Mouse (Mus musculus): ENCODE measurements around the gene Esr1. TPM values are rescaled to one million over a fixed set of nuclear protein-coding genes. Genes with fewer than 3 reads are reported as not detected.

Gene Esr1
- polyA plus RNA-seq, 1 experiment, result 3.6 TPM

- Histone ChIP-seq H3K4me2 (ENCODE audit: low read depth) (no peak overlapping the region), H3K79me2 (ENCODE audit: control insufficient read depth, insufficient read depth) (no peaks in the 10 kb centered on the region), H3K4me3 (no peak overlapping the region), H3ac (ENCODE audit: control insufficient read depth, insufficient read length) (no peak overlapping the region), H3K27me3 (ENCODE audit: control insufficient read depth, insufficient read depth, insufficient read length) (no peaks in the 10 kb centered on the region), H3K36me3 (ENCODE audit: control insufficient read depth, insufficient read depth) (no peaks in the 10 kb centered on the region)
- TF ChIP-seq MYOD1 (IDR thresholded peaks at IDR 0.05; ENCODE audit: control insufficient read depth in 1 of 3, insufficient read length in 2 of 3, low read depth in 2 of 3), result no peak
- no peak for TF ChIP-seq SRF (IDR thresholded peaks at IDR 0.05; ENCODE audit: control insufficient read depth, insufficient read length, low read depth)
- TF ChIP-seq POLR2AphosphoS2 (IDR thresholded peaks at IDR 0.05; ENCODE audit: insufficient read length, low read depth), result no peak
- no peak for TF ChIP-seq CEBPB (IDR thresholded peaks at IDR 0.05; ENCODE audit: insufficient read depth, poor library complexity, severe bottlenecking)
- no peak for TF ChIP-seq POLR2A (IDR thresholded peaks at IDR 0.05; ENCODE audit: insufficient read length, low read depth)
- no peak for TF ChIP-seq MYOG (IDR thresholded peaks at IDR 0.05; ENCODE audit: control insufficient read depth in 1 of 3, insufficient read depth in 1 of 3, insufficient read length in 2 of 3, low read depth in 2 of 3)
- no peak for TF ChIP-seq TCF12 (IDR thresholded peaks at IDR 0.05; ENCODE audit: insufficient read depth, poor library complexity, severe bottlenecking)
- no peak for TF ChIP-seq E2F4 (IDR thresholded peaks at IDR 0.05; ENCODE audit: insufficient read depth)
- no peak for TF ChIP-seq MAX (IDR thresholded peaks at IDR 0.05; ENCODE audit: low read depth)
- no peak for TF ChIP-seq USF1 (IDR thresholded peaks at IDR 0.05; ENCODE audit: low read depth)
Observed at GRCm38 (mm10) chr10:4780926-4781325, 169.5 kb downstream of the Esr1 start.

- H3K4me3 ChIP-seq, result no peak overlapping the region
- no peak overlapping the region for H3ac ChIP-seq (ENCODE audit: control insufficient read depth, insufficient read length)
- TF ChIP-seq MYOG (IDR thresholded peaks at IDR 0.05; ENCODE audit: control insufficient read depth in 1 of 3, insufficient read depth in 1 of 3, insufficient read length in 2 of 3, low read depth in 2 of 3) (no peak), MYOD1 (IDR thresholded peaks at IDR 0.05; ENCODE audit: control insufficient read depth in 1 of 3, insufficient read length in 2 of 3, low read depth in 2 of 3) (peak in 1 of 3 experiments; percentile 14)
- no peaks in the 10 kb centered on the region for H3K79me2 ChIP-seq (ENCODE audit: control insufficient read depth, insufficient read depth)
- no peak overlapping the region for H3K4me2 ChIP-seq (ENCODE audit: low read depth)
- H3K36me3 ChIP-seq (ENCODE audit: control insufficient read depth, insufficient read depth), result no peaks in the 10 kb centered on the region
- no peaks in the 10 kb centered on the region for H3K27me3 ChIP-seq (ENCODE audit: control insufficient read depth, insufficient read depth, insufficient read length)
Observed at GRCm38 (mm10) chr10:4787003-4787628, 175.7 kb downstream of the Esr1 start.

- TF ChIP-seq E2F4 (IDR thresholded peaks at IDR 0.05; ENCODE audit: insufficient read depth), result no peak
- no peak for TF ChIP-seq USF1 (IDR thresholded peaks at IDR 0.05; ENCODE audit: low read depth)
- TF ChIP-seq MYOG (IDR thresholded peaks at IDR 0.05; ENCODE audit: control insufficient read depth in 1 of 3, insufficient read depth in 1 of 3, insufficient read length in 2 of 3, low read depth in 2 of 3), result no peak
- no peak for TF ChIP-seq REST (IDR thresholded peaks at IDR 0.05; ENCODE audit: insufficient read depth, insufficient read length)
- no peak for TF ChIP-seq TCF3 (IDR thresholded peaks at IDR 0.05; ENCODE audit: insufficient read length, low read depth)
- TF ChIP-seq TCF12 (IDR thresholded peaks at IDR 0.05; ENCODE audit: insufficient read depth, poor library complexity, severe bottlenecking), result no peak
- TF ChIP-seq MAX (IDR thresholded peaks at IDR 0.05; ENCODE audit: low read depth), result no peak
- no peak for TF ChIP-seq POLR2AphosphoS2 (IDR thresholded peaks at IDR 0.05; ENCODE audit: insufficient read length, low read depth)
- TF ChIP-seq MYOD1 (IDR thresholded peaks at IDR 0.05; ENCODE audit: control insufficient read depth in 1 of 3, insufficient read length in 2 of 3, low read depth in 2 of 3), result no peak
- no peak for TF ChIP-seq POLR2A (IDR thresholded peaks at IDR 0.05; ENCODE audit: insufficient read length, low read depth)
- no peak for TF ChIP-seq SRF (IDR thresholded peaks at IDR 0.05; ENCODE audit: control insufficient read depth, insufficient read length, low read depth)
- no peak for TF ChIP-seq CEBPB (IDR thresholded peaks at IDR 0.05; ENCODE audit: insufficient read depth, poor library complexity, severe bottlenecking)
- H3K36me3 ChIP-seq (ENCODE audit: control insufficient read depth, insufficient read depth), result no peaks in the 10 kb centered on the region
- no peak overlapping the region for H3ac ChIP-seq (ENCODE audit: control insufficient read depth, insufficient read length)
- H3K4me3 ChIP-seq, result no peak overlapping the region
- H3K79me2 ChIP-seq (ENCODE audit: control insufficient read depth, insufficient read depth), result no peaks in the 10 kb centered on the region
- no peaks in the 10 kb centered on the region for H3K27me3 ChIP-seq (ENCODE audit: control insufficient read depth, insufficient read depth, insufficient read length)
- H3K4me2 ChIP-seq (ENCODE audit: low read depth), result no peak overlapping the region
Observed at GRCm38 (mm10) chr10:4798268-4798808, 186.9 kb downstream of the Esr1 start.

- Histone ChIP-seq H3K27me3 (ENCODE audit: control insufficient read depth, insufficient read depth, insufficient read length) (no peaks in the 10 kb centered on the region), H3K4me3 (no peak overlapping the region), H3K36me3 (ENCODE audit: control insufficient read depth, insufficient read depth) (no peaks in the 10 kb centered on the region), H3ac (ENCODE audit: control insufficient read depth, insufficient read length) (no peak overlapping the region), H3K79me2 (ENCODE audit: control insufficient read depth, insufficient read depth) (no peaks in the 10 kb centered on the region), H3K4me2 (ENCODE audit: low read depth) (no peak overlapping the region)
- TF ChIP-seq CEBPB (IDR thresholded peaks at IDR 0.05; ENCODE audit: insufficient read depth, poor library complexity, severe bottlenecking) (no peak), POLR2A (IDR thresholded peaks at IDR 0.05; ENCODE audit: insufficient read length, low read depth) (no peak), TCF3 (IDR thresholded peaks at IDR 0.05; ENCODE audit: insufficient read length, low read depth) (no peak), E2F4 (IDR thresholded peaks at IDR 0.05; ENCODE audit: insufficient read depth) (no peak), MAX (IDR thresholded peaks at IDR 0.05; ENCODE audit: low read depth) (no peak), SRF (IDR thresholded peaks at IDR 0.05; ENCODE audit: control insufficient read depth, insufficient read length, low read depth) (no peak), POLR2AphosphoS2 (IDR thresholded peaks at IDR 0.05; ENCODE audit: insufficient read length, low read depth) (no peak), MYOG (IDR thresholded peaks at IDR 0.05; ENCODE audit: control insufficient read depth in 1 of 3, insufficient read depth in 1 of 3, insufficient read length in 2 of 3, low read depth in 2 of 3) (no peak), USF1 (IDR thresholded peaks at IDR 0.05; ENCODE audit: low read depth) (no peak), TCF12 (IDR thresholded peaks at IDR 0.05; ENCODE audit: insufficient read depth, poor library complexity, severe bottlenecking) (no peak), MYOD1 (IDR thresholded peaks at IDR 0.05; ENCODE audit: control insufficient read depth in 1 of 3, insufficient read length in 2 of 3, low read depth in 2 of 3) (no peak), REST (IDR thresholded peaks at IDR 0.05; ENCODE audit: insufficient read depth, insufficient read length) (no peak)
Observed at GRCm38 (mm10) chr10:4824366-4824765, 213.0 kb downstream of the Esr1 start.
